Mouse (Mus musculus) midbrain, embryonic 10.5 days (tissue): ENCODE results near the gene Slc10a3. TPM values are rescaled to one million over a fixed set of nuclear protein-coding genes. Genes with fewer than 3 reads are reported as not detected.
"Not testable (repeated sequence)": the region's sequence is repeated elsewhere in the genome, so short reads cannot be mapped to it uniquely, and the experiment has no call there.

Experiments
- DNase-seq: peaks from one replicate; pipeline ENCODE4 v3.0.0-alpha.2; 2017; ENCODE audit warnings: low spot score
- H3K27ac ChIP-seq: fragments of 300-500 bp; sonication (generic); replicated peaks from 2 replicates; pipeline ENCODE4 v1.5.1; 2016; ENCODE audit warnings: mild to moderate bottlenecking
- H3K27me3 ChIP-seq: fragments of 300-500 bp; sonication (generic); 2 replicates; pipeline ENCODE4 v1.6.1; 2016; ENCODE audit warnings: low read depth, mild to moderate bottlenecking; ENCODE audit not compliant: poor library complexity, severe bottlenecking
- H3K36me3 ChIP-seq: fragments of 300-500 bp; sonication (generic); 2 replicates; pipeline ENCODE4 v1.6.1; 2016; ENCODE audit warnings: mild to moderate bottlenecking, moderate library complexity
- H3K4me1 ChIP-seq: fragments of 300-500 bp; sonication (generic); 2 replicates; pipeline ENCODE4 v1.6.1; 2016
- H3K4me3 ChIP-seq: fragments of 300-500 bp; sonication (generic); 2 replicates; pipeline ENCODE4 v1.5.1; 2016; ENCODE audit warnings: mild to moderate bottlenecking, moderate library complexity
- H3K9me3 ChIP-seq: fragments of 300-500 bp; sonication (generic); replicated peaks from 2 replicates; pipeline ENCODE4 v1.6.1; 2016; ENCODE audit warnings: mild to moderate bottlenecking
- whole genome bisulfite sequencing: fragments of 180-500 bp; shearing (Covaris S2); methylation state at CpG from one replicate; pipeline ENCODE4 v1.1.7; 2016; 5-methylcytosine and 5-hydroxymethylcytosine counted together
- polyA plus RNA-seq: library from polyadenylated mRNA; unstranded; fragments of >200 nt; fragmentation: Nextera tagmentation; extraction: Ambion mirVana; gene quantifications from 2 replicates; pipeline ENCODE4 v1.2.1, GENCODE M21; 2016

The Slc10a3 gene
- polyA plus RNA-seq, result 10.9 and 11.3 TPM in 2 replicates

DNA sequence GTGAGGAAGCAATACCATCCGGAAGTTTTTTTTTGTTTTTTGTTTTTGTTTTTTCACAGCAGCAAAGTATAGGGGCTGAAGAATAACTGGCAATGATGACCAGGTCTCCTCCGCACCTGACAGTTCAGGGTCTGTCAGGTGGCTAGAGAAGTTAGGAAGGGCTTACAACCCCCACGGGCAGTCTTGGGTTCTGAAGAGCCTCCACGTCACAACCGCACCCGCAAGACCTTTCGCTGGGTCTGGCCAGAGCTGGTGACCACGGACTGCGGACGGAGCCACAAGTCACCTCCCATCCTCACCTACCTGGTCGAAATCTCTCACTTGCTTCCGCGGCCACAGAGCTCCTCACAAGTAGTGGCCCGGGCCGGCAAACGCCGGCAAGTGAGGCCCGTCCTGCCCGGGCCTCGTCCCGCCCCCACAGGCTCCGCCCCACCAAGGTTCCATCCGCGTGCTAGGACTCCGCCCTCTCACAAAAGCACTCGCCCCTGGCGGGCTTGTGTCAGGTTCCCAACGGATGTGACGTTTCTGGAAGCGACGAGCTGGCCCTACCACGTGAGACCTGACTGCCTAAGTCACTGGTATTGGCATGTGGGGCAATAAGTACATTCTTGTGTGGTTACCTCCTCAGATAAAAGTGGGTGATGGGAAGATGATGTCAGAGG, at the start of gene Slc10a3, which contains the start of gene Ubl4a:
TSS of gene Slc10a3 (minus strand) at position 462 of the 662 bp plus-strand sequence.
TSS of gene Ubl4a (minus strand) at position 331 of the 662 bp plus-strand sequence.
- DNase-seq, result peak; percentile 83
- peak within 1 kb of the TSS; percentile 53 for H3K4me3 ChIP-seq
- WGBS, result 20% methylated on average over 32 of the region's 32 CpGs
- H3K36me3 ChIP-seq, result peaks cover 14% of the 10 kb centered on the region
- H3K9me3 ChIP-seq, result 0 out of 2 replicates have a peak, but pooled peaks cover 3% of the 10 kb centered on the region
- peaks cover 15% of the 10 kb centered on the region for H3K4me1 ChIP-seq
- peak within 1 kb of the TSS; percentile 65 for H3K27ac ChIP-seq
- H3K27me3 ChIP-seq, result no peaks in the 10 kb centered on the region

GRCm38 (mm10) chrX:74413377-74413776, 40.2 kb upstream of the Slc10a3 start:
- no peaks in the 10 kb centered on the region for H3K27me3 ChIP-seq

GRCm38 (mm10) chrX:74408340-74408739, 35.2 kb upstream of the Slc10a3 start:
- no peak overlapping the region for H3K4me3 ChIP-seq
- no peaks in the 10 kb centered on the region for H3K9me3 ChIP-seq
- H3K27ac ChIP-seq, result no peak overlapping the region
- DNase-seq, result no peak
- no peaks in the 10 kb centered on the region for H3K4me1 ChIP-seq
- H3K27me3 ChIP-seq, result no peaks in the 10 kb centered on the region
- WGBS, result 64% methylated on average over 2 of the region's 2 CpGs
- peaks cover 15% of the 10 kb centered on the region; the same call in 1 of the 2 replicates for H3K36me3 ChIP-seq

More at GRCm38 (mm10) chrX:74413377-74413776, 40.2 kb upstream of the Slc10a3 start:
- Histone ChIP-seq H3K4me1 (no peaks in the 10 kb centered on the region), H3K36me3 (peaks cover 15% of the 10 kb centered on the region; the same call in 1 of the 2 replicates), H3K4me3 (no peak overlapping the region), H3K27ac (no peak overlapping the region), H3K9me3 (no peaks in the 10 kb centered on the region)
- DNase-seq, result peak; percentile 67

DNA sequence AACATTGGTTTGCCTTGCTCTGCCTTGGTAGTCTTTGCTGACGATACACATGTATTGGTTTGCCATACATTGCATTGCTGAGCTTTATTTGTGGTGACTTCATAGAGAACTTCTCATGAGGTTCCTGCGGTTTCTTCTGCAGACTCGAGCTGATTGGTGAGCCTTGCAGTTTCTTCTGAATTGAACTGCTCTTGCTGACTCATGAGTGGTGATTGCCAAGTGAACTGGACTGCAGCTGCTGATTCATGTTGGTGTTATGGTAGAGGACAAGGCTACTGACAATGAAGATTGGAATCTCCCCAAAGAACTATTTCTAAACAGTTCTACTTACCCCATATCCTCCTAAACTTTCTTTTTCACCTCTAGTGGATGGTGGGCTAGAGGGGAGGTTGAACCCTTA, 27.0 kb upstream of the Slc10a3 start:
- Histone ChIP-seq H3K9me3 (no peaks in the 10 kb centered on the region; the same call in none of the 2 replicates), H3K27ac (no peak overlapping the region), H3K4me3 (no peak overlapping the region), H3K36me3 (no peaks in the 10 kb centered on the region), H3K27me3 (no peaks in the 10 kb centered on the region), H3K4me1 (no peaks in the 10 kb centered on the region)
- no peak for DNase-seq
- 86% methylated on average over 3 of the region's 3 CpGs for WGBS

DNA sequence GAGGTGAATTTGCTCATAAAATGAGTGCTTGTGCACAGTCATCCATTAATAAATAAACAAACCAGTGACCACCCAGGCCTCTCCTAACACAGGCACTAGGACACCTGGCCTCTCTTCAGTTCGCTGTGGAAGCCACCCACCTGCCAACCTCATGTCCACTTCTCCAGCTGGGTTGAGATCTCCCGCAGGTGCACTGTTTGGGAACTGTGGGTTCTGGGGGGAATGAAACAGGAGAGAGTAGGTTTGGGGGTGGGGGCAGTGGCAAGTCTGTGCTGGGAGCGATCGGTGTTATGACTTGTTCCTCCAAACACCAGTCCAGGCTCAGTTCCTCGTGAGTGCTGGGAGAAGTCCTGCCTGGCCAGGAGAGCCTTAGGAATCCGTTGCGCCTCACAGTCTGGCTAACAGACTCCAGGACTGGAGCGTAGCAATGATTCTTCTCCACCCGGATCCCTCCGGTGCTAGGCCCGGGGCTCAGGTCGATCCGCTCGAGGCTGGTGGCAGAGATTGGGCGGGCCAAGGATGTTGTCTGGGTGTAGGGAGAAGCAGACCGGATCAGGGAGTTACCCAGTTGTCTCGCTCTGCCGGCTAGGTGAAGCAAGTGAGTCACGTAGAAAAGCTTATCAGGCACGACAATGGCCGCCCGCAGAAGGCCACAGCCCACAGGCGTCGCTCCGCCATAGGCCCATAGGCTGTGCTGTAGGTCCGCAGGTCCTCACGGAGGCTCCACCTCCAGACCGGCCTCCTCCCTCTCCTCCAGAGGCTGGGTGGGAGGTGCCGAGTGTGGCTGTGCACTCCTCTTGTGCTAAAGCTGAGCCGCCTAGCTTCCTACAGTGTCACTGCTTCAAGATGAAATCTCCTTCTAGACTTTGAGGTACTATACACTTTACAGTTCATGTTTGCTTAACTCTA, 19.6 kb upstream of the Slc10a3 start, which contains the start of the genes Fam3a and Ikbkg:
TSS of gene Fam3a (minus strand) at position 738 of the 909 bp plus-strand sequence.
TSS of gene Ikbkg (plus strand) at position 756 of the 909 bp plus-strand sequence.
- peaks cover 11% of the 10 kb centered on the region; the same call in 1 of the 2 replicates for H3K4me1 ChIP-seq
- no peaks in the 10 kb centered on the region; the same call in none of the 2 replicates for H3K9me3 ChIP-seq
- peak within 1 kb of the TSS; percentile 93 for H3K27ac ChIP-seq
- H3K27me3 ChIP-seq, result no peaks in the 10 kb centered on the region
- peak; percentile 82 for DNase-seq
- peak within 1 kb of the TSS; percentile 63 for H3K4me3 ChIP-seq
- WGBS, result 20% methylated on average over 30 of the region's 30 CpGs
- 0 out of 2 replicates have a peak, but pooled peaks cover under 1% of the 10 kb centered on the region for H3K36me3 ChIP-seq

DNA sequence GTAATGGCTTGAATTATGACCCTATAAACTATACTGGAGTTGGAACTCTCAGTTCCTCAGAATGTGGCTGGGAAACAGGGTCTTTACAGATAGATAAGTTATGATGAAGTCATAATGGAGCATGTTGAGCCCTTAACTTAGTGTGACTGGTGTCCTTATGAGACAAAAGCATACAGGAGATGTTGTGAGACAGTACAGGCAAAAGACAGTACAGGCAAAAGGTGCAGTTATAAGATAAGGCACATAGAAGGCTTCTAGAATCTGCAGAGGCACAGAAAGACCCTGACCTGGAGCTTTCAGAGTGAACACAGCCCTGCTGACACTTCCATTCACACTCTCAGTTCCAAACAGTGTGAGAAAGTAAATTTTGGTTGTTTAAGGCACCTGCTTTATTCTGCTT, 15.0 kb upstream of the Slc10a3 start:
- no peaks in the 10 kb centered on the region for H3K9me3 ChIP-seq
- no peak overlapping the region for H3K27ac ChIP-seq
- H3K36me3 ChIP-seq, result peaks cover 31% of the 10 kb centered on the region
- H3K27me3 ChIP-seq, result no peaks in the 10 kb centered on the region
- peaks cover 6% of the 10 kb centered on the region; the same call in 1 of the 2 replicates for H3K4me1 ChIP-seq
- H3K4me3 ChIP-seq, result no peak overlapping the region
- no peak for DNase-seq

- Histone ChIP-seq H3K4me3 (no peak overlapping the region), H3K27ac (no peak overlapping the region), H3K27me3 (no peaks in the 10 kb centered on the region), H3K36me3 (peaks cover 31% of the 10 kb centered on the region), H3K4me1 (no peaks in the 10 kb centered on the region), H3K9me3 (no peaks in the 10 kb centered on the region)
- WGBS, result 76% methylated on average over 2 of the region's 2 CpGs
- DNase-seq, result no peak
Measured at GRCm38 (mm10) chrX:74384451-74384850, 11.3 kb upstream of the Slc10a3 start.

DNA sequence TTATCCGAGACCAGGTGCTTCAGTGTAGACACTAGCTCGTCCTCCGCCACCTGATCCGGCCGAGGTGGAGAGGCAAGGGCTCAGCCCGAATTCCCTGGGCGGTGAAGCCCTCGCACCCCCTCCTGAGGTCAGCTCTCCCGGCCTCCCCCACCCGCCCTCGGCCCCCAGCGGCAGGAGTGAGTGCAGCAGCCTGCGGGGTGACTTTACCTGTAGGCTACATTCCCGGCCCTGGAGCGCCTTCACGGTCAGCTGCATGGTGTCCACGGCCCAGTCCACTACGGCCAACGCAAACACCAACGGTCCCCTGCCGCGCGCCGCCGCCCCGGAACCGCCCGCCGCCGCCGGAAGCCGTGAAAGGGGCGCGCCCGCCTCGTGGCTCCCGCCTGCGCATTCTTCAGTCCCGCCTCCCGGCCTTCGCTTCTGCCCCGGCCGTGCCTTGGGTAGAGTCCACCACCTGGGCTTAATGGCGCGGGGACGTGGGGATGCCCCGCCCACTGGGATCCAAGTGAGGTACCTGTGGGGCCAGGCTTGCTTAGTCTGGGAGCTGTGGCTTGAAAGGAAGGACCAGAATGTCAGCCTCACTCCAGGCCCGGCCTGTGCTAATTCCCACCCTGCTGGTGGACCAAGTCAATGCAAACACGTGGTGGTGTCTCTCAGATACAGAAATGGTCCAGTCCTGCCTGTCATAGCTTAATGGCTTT, 4.8 kb downstream of the Slc10a3 start:
- WGBS, result 17% methylated on average over 49 of the region's 49 CpGs
- H3K36me3 ChIP-seq, result peaks cover 25% of the 10 kb centered on the region
- DNase-seq, result peak; percentile 70
- no peaks in the 10 kb centered on the region for H3K27me3 ChIP-seq
- peak overlapping the region; percentile 91 for H3K27ac ChIP-seq
- peak overlapping the region; percentile 69 for H3K4me3 ChIP-seq
- H3K9me3 ChIP-seq, result 0 out of 2 replicates have a peak, but pooled peaks cover 3% of the 10 kb centered on the region
- H3K4me1 ChIP-seq, result peaks cover 21% of the 10 kb centered on the region

- no peak for DNase-seq
- WGBS, result 73% methylated on average over 10 of the region's 10 CpGs
- Histone ChIP-seq H3K27me3 (no peaks in the 10 kb centered on the region), H3K36me3 (peaks cover 25% of the 10 kb centered on the region), H3K27ac (peak overlapping the region; percentile 91), H3K9me3 (0 out of 2 replicates have a peak, but pooled peaks cover 3% of the 10 kb centered on the region), H3K4me3 (peak overlapping the region; percentile 69), H3K4me1 (peaks cover 14% of the 10 kb centered on the region)
Measured at GRCm38 (mm10) chrX:74367512-74367911, 5.6 kb downstream of the Slc10a3 start.

DNA sequence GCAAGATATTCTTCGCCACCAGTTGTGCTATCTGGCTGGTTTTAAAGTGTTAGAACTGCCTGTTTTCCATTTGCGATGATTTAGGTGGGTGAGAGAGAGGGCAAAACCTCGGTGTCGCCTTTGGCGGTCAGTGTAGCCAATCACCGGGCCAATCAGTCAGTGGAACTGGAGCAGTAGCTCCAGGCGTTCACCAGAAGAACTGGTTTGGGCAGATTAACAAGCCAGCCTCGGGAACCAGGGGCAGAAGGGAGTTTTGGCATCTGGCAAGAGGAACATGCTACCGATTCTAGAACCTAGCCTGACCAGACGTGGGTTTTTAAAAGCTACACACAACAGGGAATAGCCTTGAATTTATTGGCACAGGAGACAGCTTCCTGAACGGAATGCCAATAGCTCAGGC, 14.0 kb downstream of the Slc10a3 start:
- H3K36me3 ChIP-seq, result no peaks in the 10 kb centered on the region
- H3K27me3 ChIP-seq, result no peaks in the 10 kb centered on the region
- 57% methylated on average over 11 of the region's 11 CpGs for WGBS
- no peak overlapping the region for H3K27ac ChIP-seq
- DNase-seq, result no peak
- H3K4me1 ChIP-seq, result no peaks in the 10 kb centered on the region
- no peaks in the 10 kb centered on the region for H3K9me3 ChIP-seq
- H3K4me3 ChIP-seq, result no peak overlapping the region

GRCm38 (mm10) chrX:74357069-74357468, 16.1 kb downstream of the Slc10a3 start:
- not testable (repeated sequence) for H3K27me3 ChIP-seq, DNase-seq
- 83% methylated on average over 3 of the region's 3 CpGs for WGBS

GRCm38 (mm10) chrX:74353467-74353770, 19.7 kb downstream of the Slc10a3 start, which contains the start of gene Lage3:
Gene Lage3 (minus strand): TSS chrX:74353618.
- Histone ChIP-seq H3K4me1 (peaks cover 5% of the 10 kb centered on the region; the same call in 1 of the 2 replicates), H3K27ac (peak within 1 kb of the TSS; percentile 82), H3K36me3 (no peaks in the 10 kb centered on the region), H3K27me3 (no peaks in the 10 kb centered on the region), H3K4me3 (peak within 1 kb of the TSS; percentile 58), H3K9me3 (no peaks in the 10 kb centered on the region)
- DNase-seq, result peak; percentile 68
- WGBS, result 17% methylated on average over 16 of the region's 22 CpGs

More at GRCm38 (mm10) chrX:74357069-74357468, 16.1 kb downstream of the Slc10a3 start:
- H3K9me3 ChIP-seq, H3K4me1 ChIP-seq, H3K36me3 ChIP-seq, H3K27ac ChIP-seq, H3K4me3 ChIP-seq: not testable (repeated sequence)
